Mouse (Mus musculus): ENCODE measurements at regions not wholly inside any gene's neighbourhood (a gene's known extent, or its start where the extent isn't known, plus 50 kb on each side); places are given as distances from the start of the nearest gene placed in this dataset.

DNA sequence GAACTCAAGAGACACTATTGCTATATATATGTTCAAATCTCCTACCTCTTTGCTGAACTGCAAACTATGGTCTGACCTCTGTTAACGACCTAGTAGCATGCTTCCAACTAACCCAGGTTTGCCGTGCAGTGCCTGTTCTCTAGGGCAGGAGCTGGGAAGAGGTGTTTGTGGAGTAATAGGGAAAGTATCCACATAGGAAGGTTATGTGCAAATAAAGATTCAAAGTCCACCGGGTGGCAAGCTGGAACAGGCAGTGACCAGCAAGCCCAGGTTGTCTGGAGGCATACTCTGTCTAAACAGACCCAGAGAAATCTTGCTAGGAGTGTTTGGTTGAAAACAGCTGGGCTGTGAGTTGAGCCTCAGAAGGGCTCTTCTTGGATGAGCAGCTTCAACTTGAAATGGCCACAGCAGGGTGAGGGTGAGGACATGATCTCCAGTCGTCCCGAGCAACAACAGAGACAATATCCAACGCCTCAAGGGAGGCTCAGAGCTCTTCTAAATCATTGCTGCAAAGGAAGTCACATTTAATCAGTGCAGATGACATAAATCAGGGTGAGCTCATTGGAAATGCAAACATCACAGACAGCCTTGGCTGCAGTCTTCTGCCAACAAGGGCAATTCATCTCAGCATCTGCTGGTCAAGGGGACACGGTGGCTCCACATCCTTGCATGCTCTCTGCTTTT, 846.7 kb downstream of the Synb start:
- DNase-seq (ENCODE audit: low spot score in 2 of 2): no peak

DNA sequence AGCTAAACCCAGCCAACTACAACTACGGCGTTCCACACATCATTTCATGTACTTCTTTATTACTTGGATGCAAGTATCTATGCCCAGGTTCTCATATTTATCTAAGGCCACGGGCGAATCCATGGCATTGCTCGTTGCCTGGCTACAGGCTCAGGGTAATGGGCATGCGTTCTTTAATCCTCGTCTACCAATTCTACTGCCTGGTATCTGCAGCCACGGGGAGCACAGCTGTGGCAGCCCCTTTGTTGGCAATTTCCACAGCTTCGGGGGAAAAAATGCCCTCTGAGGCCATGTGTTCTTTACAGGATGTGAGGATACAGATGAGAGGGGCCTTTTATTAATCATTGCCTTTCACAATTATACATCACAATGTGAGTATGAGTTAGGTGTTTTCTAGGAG, 860.8 kb downstream of the Synb start:
- DNase-seq (ENCODE audit: low spot score in 2 of 2): no peak

DNA sequence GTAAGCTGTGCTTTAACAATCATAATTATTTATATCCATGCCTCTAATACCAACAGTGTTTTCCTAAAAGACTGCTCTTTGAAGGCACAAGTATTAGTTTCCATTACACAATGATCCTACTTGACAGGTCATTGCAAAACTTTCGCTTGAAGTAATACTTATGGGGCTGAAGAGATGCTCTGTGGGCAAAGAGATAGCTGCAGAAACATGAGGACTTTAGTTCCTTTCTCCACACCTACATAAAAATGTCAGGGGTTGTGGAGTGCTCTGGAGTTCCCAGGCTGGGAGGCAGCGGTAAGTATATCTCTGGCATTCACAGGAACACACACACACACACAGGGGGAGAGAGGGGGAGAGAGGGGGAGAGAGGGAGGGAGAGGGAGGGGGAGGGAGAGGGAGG, 862.0 kb downstream of the Synb start:
- DNase-seq (ENCODE audit: low spot score in 2 of 2): no peak

DNA sequence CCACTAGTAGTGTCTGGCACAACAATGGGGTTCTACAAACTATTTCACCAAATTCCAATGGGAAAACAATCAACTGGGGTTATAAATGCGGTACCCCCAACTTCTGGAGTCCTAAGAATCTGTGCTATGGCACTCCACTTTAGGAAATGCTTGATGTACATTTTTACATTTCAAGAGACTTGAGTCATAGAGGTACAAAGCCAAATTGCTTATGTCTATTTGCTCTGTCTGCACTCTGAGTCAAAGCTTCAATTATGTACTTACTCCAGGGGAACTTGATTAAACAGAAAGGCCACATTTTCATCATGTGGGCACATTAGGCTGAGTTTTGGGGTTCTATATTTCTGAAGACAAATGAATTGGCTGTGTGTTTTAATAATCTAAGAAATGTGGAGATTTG, 866.9 kb downstream of the Synb start:
- DNase-seq (ENCODE audit: low spot score in 2 of 2): no peak

DNA sequence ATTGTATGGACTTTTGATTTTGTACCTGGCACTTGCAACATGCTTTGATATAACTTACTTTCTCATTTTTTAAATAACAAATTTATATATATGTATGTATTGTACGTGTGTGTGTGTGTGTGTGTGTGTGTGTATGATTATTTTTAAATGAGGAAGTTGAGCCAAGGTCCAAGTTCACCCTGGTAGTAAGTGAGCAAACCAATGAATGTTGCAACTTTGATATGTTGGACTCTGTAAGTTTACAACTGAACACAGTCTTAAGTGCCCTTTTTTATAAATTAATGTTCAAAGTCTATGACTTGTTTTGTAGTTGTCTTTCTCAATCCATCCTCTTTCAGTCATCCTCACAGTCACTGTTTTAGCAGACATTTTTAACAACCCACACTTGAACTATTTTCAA, 901.7 kb downstream of the Synb start:
- no peak for DNase-seq (ENCODE audit: low spot score in 2 of 2)

DNA sequence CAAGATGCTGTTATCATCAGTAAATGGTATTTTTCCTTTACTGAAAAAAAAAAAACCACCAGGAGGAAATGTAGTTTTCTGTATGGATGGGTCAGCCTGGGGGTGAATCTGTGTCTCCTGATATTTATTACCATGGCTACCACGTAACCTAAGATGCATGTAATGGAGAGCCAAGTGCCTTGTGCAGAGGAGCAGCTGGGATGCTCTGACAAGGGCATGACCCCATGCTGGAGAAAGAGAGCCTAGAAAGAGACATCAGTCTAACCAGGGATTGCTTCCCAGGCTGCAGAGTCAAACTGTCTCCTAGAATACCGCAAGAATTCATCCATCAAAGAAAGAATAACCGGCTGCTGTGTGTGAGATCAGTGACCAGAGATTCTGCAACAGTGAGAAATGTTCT, 902.2 kb downstream of the Synb start:
- DNase-seq (ENCODE audit: low spot score in 2 of 2): no peak

DNA sequence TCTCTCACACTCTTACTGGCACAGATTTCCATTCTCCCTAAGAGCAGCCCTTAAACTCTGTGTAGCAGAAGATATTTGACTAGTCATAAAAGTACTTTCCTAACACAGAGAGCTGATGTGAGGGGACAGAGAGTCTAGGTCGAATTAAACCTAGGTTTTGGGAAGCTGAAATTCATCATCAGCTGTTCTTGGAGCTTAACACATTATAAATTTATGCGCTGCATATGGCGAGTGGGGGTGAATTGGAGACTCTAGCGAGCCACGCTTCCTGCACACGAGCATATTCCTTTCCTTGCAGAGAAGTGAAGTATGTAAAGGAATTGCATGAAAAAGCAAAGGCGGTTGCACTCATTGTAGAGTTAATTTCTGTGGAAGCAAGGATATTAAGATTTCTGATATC, 912.4 kb downstream of the Synb start:
- DNase-seq (ENCODE audit: low spot score in 2 of 2): peak; percentile 20 to 21

DNA sequence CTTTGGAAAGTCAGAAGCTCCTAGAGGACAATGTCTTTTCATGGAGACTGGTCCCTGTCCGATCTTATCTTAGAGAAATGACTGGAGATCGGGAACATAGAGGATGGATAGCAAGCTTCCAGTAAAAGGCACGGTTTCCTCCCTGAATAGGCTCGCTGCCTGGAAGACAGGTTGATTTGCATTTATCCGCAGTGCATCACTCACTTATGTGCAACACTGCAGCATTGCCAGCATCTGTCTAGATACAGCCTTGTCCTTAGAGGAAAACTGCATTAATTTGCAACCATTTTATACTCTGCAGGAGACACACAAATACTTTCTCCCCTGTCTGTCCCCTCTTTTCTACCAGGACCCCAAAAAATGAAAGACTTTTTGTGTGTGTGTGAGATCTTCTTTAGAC, 926.4 kb downstream of the Synb start:
- DNase-seq (ENCODE audit: low spot score in 2 of 2): peak in 1 of 2 experiments; percentile 5

DNA sequence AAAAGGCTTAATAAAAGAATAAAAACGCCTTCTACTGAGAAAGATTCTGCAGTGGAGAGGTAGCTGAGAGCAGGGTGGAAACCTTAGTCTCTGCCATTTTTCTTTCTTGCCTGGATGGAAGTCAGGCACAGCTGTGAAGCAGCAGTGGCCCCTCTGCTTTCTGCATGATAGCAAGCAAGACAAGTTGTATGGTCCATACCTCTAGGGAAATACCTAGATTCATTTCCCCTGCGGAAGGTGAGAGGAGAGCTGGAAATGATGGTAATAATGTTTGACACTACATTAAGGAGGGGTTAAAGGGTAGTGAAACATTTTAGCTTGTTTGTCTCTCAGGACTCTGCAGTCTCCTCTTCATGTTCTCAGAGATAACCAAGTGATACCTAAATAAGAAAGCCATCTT, 930.2 kb downstream of the Synb start:
- no peak for DNase-seq (ENCODE audit: low spot score in 2 of 2)

DNA sequence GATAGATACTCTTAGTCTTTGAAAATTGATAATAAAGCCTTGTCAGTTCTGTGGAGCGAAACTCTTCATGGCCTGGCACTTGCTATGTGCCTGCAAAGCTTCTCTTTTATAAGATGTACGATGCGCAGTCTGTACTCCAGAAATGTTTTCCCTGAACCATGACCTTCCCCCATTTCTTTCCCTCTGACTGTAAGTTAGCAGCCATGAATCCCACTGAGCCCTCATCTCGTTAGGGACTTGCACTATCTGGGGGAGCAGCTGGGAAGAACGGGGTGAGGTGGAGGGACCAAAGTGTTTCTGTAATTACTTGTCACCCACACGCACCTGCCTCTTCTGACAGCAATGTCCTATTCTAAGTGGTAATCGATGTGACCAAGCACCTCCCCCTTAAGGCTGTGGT, 932.1 kb downstream of the Synb start:
- DNase-seq (ENCODE audit: low spot score in 2 of 2): no peak

DNA sequence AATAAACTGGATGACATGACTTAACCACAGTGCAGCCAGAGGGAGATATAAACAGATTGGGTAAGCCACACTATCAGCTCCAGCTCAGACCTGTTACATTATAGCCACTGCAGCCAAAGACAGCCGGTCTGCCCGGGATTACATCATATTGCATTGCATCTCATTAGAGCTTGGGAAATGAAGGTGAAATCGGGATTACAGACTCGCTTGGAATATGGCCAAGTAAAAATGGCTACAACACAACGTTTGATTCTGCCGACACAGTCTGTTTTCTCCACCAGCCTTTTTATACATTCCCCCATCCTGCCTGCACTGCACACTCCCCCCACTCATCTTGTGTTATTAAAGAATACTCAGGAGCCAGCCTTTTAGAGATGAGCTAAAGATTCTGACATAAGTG, 932.6 kb downstream of the Synb start:
- no peak for DNase-seq (ENCODE audit: low spot score in 2 of 2)

DNA sequence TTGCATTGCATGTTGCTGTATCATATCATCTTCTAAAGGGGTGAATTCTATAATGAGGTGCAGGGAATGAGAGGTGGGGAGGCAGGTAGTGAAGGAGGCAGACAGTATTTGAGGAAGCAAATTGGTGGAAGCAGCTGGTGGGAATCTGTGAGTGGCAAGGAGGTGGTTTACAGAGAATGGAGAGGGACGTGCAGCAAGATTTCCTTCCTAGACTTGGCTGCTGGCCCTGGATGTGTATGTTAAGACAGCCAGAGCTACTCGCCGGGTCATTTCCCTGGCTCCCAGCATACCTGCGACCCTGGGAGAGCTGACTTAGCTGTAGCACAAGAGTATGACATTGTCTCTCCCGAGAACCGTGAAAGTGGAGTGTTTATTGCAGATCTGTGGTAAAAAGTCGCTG, 937.7 kb downstream of the Synb start:
- no peak for DNase-seq (ENCODE audit: low spot score in 2 of 2)

DNA sequence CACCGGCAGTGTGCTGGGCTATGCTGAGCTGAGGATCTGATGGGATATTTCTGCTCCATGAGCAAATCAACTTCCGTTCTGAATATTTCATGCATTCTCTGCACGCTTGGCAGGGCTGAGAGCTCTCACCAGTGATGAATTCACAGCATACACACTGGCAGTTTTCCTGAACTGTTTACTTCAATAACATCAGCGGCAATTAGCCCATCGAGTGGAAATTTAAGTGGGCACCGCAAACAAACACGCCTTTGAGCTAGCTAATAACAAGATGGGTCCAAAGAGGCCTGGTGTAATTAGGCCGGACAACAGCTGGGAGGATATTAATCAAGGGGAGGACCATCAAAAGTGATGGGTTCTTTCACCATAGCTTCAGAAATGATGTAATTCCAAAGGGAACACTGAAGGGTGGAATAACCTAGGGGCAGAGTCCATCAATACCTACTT, 938.6 kb downstream of the Synb start:
- no peak for DNase-seq (ENCODE audit: low spot score in 2 of 2)

DNA sequence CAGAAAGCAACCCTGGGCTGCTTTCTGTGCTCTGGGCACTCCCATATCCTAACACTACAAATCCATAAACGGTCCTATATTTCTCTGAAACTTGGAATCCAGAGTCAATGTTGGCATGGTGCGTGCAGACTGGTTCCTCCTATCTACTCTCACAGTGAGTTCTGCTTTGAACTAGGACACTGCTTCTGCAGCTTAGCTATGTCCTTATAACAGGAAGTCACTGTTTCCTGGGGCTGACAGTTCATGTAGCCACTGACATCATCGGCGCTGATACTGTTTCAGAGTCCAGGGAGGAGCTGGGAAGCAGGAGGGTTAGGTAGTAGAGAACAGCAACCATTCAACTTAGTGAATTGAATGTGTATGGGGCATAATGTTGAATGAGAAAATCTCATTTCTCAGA, 948.6 kb downstream of the Synb start:
- no peak for DNase-seq (ENCODE audit: low spot score in 2 of 2)

DNA sequence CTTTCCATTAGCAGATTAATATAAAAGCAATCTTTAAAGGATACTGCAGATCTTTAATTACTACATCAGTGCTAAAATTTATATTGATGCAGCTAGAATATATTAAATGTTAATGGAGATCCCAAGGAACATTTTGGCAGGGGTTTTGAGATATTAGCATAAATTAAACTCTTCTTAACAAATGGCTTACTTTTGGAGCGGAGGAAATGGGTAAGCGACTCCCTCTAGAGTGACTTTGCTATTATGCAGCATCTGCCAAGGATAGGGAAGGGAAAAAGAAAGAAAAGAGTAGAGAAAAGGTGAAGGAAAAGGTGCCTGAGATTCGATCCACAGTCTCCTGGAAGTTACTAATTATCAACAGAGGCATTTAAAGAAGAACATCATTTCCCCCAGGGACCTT, 949.4 kb downstream of the Synb start:
- DNase-seq (ENCODE audit: low spot score in 2 of 2): no peak

DNA sequence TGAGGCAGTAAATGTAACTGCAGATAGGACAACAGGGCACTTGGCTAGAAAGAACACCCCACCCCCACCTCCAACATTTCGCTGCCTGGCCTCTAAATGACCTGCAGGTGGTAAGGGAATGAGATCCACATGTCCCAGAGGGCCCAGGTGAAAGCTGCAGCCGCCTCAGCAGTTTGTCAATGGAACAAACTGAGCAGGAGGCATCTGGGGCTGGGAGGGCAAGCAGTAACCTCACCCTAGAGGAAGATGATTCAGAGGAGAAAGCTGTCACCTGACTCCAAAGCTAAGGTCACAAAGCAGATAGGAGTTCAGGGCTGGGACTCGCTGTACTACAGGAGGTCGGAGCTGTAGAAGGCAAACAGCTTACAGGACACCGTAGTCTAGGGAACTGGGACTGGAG, 955.7 kb downstream of the Synb start:
- no peak for DNase-seq (ENCODE audit: low spot score in 2 of 2)

DNA sequence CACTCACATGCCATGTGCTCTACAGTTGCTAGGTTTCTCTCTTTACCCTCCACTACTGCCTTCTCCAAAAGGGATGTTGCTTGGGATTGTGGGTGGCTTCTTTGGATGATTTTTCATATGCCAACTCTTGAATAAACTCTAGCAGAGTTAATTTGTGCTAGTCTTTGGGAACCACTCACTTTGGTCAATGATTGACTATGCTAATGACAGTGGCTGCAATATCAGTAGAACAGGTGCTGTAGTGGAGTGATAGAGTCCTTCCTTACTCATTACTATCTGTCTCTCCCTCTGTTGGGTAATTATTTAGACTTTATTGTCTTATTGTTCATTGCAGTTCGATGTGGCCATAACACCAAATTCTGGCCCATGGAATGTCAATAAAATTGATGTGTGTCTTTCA, 969.0 kb downstream of the Synb start:
- DNase-seq (ENCODE audit: low spot score in 2 of 2): no peak

DNA sequence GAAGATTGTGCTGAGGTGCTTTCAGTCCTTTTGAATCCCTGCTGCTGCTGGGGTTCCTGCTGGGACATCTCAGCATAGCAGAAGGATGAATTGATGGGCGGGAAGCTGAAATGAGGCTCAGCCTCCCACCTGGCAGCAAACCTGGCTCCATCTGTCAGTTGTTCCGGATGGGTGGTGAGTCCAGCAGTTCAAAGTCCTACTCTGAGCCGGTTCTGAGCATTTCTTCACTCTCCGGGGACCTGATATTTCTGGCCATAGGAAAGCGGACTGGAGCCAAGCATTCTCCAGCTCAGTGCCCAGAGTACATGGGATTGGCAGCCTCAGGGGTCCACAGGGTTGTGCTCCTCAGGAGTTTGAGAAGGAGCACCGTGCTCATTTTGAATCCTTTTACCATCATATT, 971.1 kb downstream of the Synb start:
- no peak for DNase-seq (ENCODE audit: low spot score in 2 of 2)

DNA sequence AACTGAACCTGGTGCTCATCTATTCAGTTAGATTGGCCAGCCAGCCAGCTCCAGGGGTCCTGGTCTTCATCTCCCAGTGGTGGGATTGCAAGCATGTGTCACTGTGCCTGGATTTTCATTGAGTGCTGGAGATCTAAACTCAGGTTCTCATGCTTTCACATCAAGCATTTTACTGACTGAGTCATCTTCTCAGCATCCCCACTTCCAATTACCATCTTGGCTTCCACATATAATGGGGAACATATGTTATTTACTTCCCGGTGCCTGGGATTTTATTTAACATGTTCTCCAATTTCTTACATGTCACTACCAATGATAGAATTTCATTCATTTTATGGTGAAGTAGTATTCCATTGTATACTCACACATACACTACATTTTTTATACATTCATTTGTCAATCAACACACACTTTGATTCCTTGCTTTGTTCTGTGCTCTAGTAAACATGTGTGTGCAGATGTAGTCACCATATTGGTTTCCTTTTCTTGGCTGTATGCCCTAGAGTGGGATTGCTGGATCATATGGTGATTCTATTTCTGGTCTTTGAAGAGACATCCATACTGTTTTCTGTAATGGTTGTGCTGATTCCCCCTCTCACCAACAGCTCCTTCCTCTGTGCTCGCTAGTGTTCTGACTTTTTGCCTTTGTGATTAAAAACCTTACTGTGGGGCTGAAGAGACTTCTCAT, 986.0 kb downstream of the Synb start:
- peak in 1 of 2 experiments; percentile 13 for DNase-seq (ENCODE audit: low spot score in 2 of 2)

DNA sequence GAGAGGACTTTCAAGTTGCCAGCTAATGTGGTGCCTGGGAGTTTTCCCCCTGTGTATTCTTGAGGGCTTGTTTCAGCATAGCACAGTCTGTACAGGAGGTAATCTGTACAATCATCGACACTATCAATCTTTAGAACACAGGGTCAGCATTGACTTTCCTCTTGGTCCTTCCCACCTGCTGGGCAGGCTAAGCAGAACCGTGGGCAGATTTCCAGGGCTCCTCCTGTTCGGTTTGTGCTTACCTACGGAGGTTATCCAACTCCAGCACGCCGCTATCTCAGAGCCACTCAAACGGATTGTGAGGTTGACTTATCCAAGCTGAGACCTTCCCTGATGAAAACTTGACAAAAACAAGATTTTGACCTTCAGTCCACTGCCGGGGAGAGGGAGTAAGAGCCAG, 988.9 kb downstream of the Synb start:
- no peak for DNase-seq (ENCODE audit: low spot score in 2 of 2)

DNA sequence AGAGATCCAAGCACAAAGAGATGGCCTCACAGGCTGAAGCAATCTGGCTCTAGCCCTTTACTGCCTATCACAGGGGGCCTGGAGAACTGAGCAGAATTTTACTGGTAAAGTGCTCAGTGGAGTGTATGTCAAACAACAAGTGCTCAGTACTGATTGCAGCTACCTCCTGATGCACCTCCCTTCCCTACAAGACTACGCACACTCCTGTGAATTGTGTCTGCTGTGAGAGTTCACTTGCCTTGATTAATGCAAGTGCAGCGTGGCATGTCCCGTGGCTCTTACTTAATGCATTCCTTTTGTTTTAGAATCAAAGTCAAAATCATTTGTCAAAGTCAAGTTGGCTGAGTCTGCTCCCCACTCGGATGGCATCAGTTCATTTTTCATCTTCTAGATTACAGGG, 992.4 kb downstream of the Synb start:
- DNase-seq (ENCODE audit: low spot score in 2 of 2): no peak

DNA sequence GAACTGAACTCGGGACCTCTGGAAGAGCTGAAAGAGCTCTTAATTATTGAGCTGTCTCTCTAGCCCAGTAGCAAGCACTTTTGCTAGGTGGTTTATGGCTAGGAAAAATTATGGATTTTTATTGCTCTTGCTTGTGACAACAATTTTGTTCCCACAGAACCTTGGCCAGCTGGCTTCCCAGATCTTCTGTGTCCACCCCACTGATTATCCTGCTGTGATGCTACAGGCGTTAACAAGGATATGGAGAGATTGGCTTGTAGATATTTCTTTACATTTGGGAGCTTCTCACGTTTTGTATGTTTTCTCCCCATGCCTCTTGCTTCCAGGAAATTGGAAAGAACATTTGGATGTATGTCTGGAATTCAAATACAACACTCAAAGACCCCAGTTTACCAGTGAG, 1008.6 kb downstream of the Synb start:
- DNase-seq (ENCODE audit: low spot score in 2 of 2): no peak

DNA sequence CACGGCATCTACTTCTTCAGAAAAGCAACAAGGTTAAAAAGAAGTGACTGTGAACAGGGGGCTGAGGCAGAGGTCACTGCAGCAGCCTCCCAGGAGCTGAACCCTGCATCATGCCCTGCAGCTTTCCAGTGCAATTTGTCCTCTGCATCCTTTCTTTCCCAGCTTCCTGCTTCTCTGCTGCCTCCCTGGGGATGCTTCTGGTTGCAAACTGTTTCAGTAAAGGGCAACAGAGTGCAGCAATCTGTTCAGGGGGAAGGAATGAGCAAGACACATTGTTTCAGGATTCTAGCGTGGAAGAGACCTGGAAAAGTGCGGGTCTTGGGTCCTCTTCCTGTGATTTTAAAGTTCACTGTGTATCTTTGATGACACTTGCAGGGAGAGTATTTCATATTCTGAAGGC, 1032.7 kb downstream of the Synb start:
- peak in 1 of 2 experiments; percentile 11 for DNase-seq (ENCODE audit: low spot score in 2 of 2)
